Mouse (Mus musculus): ENCODE data around the gene Trim45. TPM values are rescaled to one million over a fixed set of nuclear protein-coding genes. Genes with fewer than 3 reads are reported as not detected.
A peak's percentile ranks its signal among the peaks of the same experiment; 100 is the strongest.

The Trim45 gene
- total and polyA plus RNA-seq, 2 experiments from 2014 or later: 2.4 to 6.8 TPM

DNA sequence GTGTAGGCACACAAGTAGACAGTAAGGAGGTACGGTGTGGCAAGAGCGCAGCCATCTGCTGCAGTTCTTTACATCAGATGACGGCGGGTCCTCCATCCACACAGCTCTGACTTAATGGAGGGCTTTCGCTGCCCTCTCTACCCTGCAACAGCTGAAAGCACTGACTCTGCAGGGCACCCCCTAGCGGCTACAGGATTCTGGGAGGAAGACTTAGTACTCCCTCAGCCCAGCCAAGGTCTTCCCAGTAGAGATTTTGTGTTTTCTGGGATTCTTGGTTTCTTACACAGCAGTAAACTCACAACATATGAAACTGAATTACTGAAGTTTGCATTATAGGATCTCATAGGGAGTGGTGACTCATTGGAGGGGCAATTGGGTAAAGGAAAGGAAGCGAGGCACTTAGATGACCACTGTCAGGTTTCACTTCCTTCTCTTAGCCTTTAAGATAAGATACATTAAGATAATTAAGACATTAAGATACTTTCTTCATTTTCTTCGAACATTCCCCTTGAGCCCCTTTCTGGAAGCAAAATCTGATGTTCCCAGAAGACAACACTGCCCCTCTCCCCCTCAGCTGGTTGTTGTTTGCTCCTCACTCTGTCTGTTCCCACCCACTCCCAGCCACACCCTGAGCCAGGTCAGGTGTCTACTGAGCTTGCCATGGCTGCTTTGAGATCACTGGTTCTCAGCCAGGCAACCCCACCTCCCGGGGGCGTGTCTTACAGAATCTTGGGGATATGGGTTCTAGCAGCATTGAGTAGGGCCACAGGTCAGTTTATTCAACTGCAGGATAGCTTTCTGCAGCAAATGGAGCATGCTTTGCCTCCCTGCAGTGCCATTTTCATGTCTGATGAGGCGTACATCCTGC lies 10.3 kb downstream of the Trim45 start:
- H3K9ac ChIP-seq (replicated peaks; ENCODE audit: low read depth, low read length): no peak overlapping the region
- no peaks in the 10 kb centered on the region for H3K9me3 ChIP-seq (replicated peaks; ENCODE audit: control insufficient read depth, low read length)
- no peaks in the 10 kb centered on the region for H3K27me3 ChIP-seq (ENCODE audit: control insufficient read depth, insufficient read depth, low read length)
- no peak for DNase-seq (ENCODE audit: low spot score)
- H3K4me3 ChIP-seq (ENCODE audit: low read depth, low read length): no peak overlapping the region
- H3K36me3 ChIP-seq (replicated peaks; ENCODE audit: control insufficient read depth, insufficient read depth, low read length): peaks cover 34% of the 10 kb centered on the region
- no peak overlapping the region for H3K27ac ChIP-seq (ENCODE audit: low read depth)
- no peaks in the 10 kb centered on the region for H3K4me1 ChIP-seq (ENCODE audit: control insufficient read depth, insufficient read depth)
- no peak overlapping the region for H3K4me2 ChIP-seq (ENCODE audit: low read depth, low read length)
- ATAC-seq (ENCODE audit: insufficient read depth, low read depth): no peak
- TF ChIP-seq EP300 (IDR thresholded peaks at IDR 0.05; ENCODE audit: low read depth) (no peak), CTCF (IDR thresholded peaks at IDR 0.05; ENCODE audit: low read depth) (peak; percentile 26)
- 74% methylated on average over 11 of the region's 11 CpGs for WGBS

DNA sequence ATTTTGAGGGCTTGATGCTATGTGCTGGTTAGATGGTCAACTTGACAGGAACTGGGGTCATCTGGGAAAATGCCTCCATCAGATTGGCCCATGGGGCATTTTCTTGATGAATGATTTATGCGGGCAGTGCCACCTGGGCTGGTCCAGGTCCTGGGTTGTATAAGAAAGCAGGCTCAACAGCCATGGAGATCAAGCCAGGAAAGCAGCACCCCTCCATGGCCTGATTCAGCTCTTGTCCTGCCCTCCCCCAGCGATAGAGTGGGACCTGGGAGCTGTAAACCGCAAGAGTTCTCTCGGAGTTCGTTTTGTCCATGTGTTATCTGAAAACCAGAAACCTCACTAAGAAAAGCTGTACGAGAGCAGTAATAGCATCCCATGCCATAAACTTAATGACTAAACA lies 13.5 kb downstream of the Trim45 start:
- peaks cover 46% of the 10 kb centered on the region for H3K36me3 ChIP-seq (replicated peaks; ENCODE audit: control insufficient read depth, insufficient read depth, low read length)
- ATAC-seq (ENCODE audit: insufficient read depth, low read depth) (no peak), DNase-seq (ENCODE audit: low spot score) (no peak)
- H3K4me2 ChIP-seq (ENCODE audit: low read depth, low read length): no peak overlapping the region
- H3K9me3 ChIP-seq (replicated peaks; ENCODE audit: control insufficient read depth, low read length): no peaks in the 10 kb centered on the region
- 97% methylated on average over 6 of the region's 6 CpGs for WGBS
- H3K4me1 ChIP-seq (ENCODE audit: control insufficient read depth, insufficient read depth): no peaks in the 10 kb centered on the region
- H3K27ac ChIP-seq (ENCODE audit: low read depth): no peak overlapping the region
- H3K27me3 ChIP-seq (ENCODE audit: control insufficient read depth, insufficient read depth, low read length): no peaks in the 10 kb centered on the region
- H3K9ac ChIP-seq (replicated peaks; ENCODE audit: low read depth, low read length): no peak overlapping the region
- no peak for TF ChIP-seq EP300 (IDR thresholded peaks at IDR 0.05; ENCODE audit: low read depth)
- TF ChIP-seq CTCF (IDR thresholded peaks at IDR 0.05; ENCODE audit: low read depth): no peak
- no peak overlapping the region for H3K4me3 ChIP-seq (ENCODE audit: low read depth, low read length)

DNA sequence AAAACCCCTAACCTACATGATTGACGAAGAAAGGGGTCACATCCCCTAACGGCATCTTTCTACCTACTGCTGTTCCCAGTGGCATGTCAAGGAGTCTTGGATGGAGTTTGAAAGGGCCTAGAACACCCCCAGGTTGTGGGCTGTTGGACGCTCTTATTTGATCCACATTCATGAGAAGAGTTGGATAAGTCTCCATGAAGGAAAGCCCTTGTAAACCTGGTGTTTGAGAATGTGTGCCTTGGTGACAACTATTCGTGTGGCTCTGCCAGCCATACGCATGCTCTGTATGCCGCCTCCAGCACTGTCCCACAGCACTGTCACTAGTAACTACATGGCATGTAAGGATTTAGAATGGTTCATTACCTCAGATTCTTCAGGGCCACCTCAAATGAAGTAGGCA lies 14.2 kb downstream of the Trim45 start:
- H3K36me3 ChIP-seq (replicated peaks; ENCODE audit: control insufficient read depth, insufficient read depth, low read length): peaks cover 41% of the 10 kb centered on the region
- TF ChIP-seq CTCF (IDR thresholded peaks at IDR 0.05; ENCODE audit: low read depth) (no peak), EP300 (IDR thresholded peaks at IDR 0.05; ENCODE audit: low read depth) (no peak)
- ATAC-seq (ENCODE audit: insufficient read depth, low read depth): no peak
- no peak overlapping the region for H3K9ac ChIP-seq (replicated peaks; ENCODE audit: low read depth, low read length)
- H3K4me3 ChIP-seq (ENCODE audit: low read depth, low read length): no peak overlapping the region
- no peaks in the 10 kb centered on the region for H3K9me3 ChIP-seq (replicated peaks; ENCODE audit: control insufficient read depth, low read length)
- H3K4me1 ChIP-seq (ENCODE audit: control insufficient read depth, insufficient read depth): no peaks in the 10 kb centered on the region
- 92% methylated on average over 6 of the region's 6 CpGs for WGBS
- H3K27me3 ChIP-seq (ENCODE audit: control insufficient read depth, insufficient read depth, low read length): no peaks in the 10 kb centered on the region
- no peak overlapping the region for H3K27ac ChIP-seq (ENCODE audit: low read depth)
- H3K4me2 ChIP-seq (ENCODE audit: low read depth, low read length): no peak overlapping the region
- no peak for DNase-seq (ENCODE audit: low spot score)

DNA sequence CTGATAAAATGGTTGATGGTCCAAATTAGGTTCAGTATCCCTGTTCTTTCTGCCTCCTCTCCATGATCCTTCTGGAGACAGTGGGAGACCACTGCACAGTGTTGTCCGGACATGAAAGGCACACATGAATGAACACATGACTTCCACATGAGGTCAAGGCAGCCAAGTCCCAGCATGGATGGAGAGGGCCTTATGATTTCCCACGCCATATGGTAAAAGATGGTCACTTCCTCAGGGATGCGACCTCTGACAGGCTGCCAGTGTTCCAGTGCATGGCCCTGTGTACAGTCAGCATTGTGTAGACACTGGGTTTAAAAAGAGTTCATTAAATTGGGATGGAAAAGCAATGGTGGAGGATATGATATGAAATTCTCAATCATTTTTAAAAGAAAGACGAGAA lies 16.2 kb downstream of the Trim45 start:
- no peak overlapping the region for H3K27ac ChIP-seq (ENCODE audit: low read depth)
- H3K9me3 ChIP-seq (replicated peaks; ENCODE audit: control insufficient read depth, low read length): no peaks in the 10 kb centered on the region
- no peak overlapping the region for H3K9ac ChIP-seq (replicated peaks; ENCODE audit: low read depth, low read length)
- no peaks in the 10 kb centered on the region for H3K4me1 ChIP-seq (ENCODE audit: control insufficient read depth, insufficient read depth)
- H3K36me3 ChIP-seq (replicated peaks; ENCODE audit: control insufficient read depth, insufficient read depth, low read length): peaks cover 40% of the 10 kb centered on the region
- DNase-seq (ENCODE audit: low spot score) (no peak), ATAC-seq (ENCODE audit: insufficient read depth, low read depth) (no peak)
- H3K4me3 ChIP-seq (ENCODE audit: low read depth, low read length): no peak overlapping the region
- H3K4me2 ChIP-seq (ENCODE audit: low read depth, low read length): no peak overlapping the region
- H3K27me3 ChIP-seq (ENCODE audit: control insufficient read depth, insufficient read depth, low read length): no peaks in the 10 kb centered on the region
- TF ChIP-seq CTCF (IDR thresholded peaks at IDR 0.05; ENCODE audit: low read depth) (no peak), EP300 (IDR thresholded peaks at IDR 0.05; ENCODE audit: low read depth) (no peak)
- WGBS: 91% methylated on average over 4 of the region's 4 CpGs

DNA sequence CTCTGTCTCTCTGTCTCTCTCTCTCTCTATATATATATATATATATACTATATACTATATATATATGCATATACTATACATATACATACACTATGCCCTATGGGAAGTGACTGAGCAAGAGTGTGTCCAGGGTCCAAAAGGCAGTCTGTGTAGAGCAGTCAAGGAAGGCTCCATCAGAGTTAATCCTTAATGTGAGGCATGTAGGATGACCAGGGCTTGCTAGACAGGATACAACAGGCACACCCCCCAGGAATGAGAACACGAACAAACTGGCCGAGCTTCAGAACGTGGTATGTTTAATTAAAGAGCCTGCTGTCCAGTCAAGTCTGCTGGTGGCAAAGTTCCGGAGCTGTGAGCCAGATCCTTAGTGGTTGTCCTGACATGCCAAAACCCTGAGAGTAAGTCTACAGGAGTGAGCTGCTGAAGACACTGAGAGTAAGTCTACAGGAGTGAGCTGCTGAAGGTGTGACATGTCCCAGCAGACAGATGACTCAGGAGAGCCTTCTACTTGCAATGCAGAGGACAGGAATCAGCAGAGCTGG lies 18.6 kb downstream of the Trim45 start:
- Histone ChIP-seq H3K9me3 (replicated peaks; ENCODE audit: control insufficient read depth, low read length) (no peaks in the 10 kb centered on the region), H3K9ac (replicated peaks; ENCODE audit: low read depth, low read length) (no peak overlapping the region), H3K4me2 (ENCODE audit: low read depth, low read length) (no peak overlapping the region), H3K27ac (ENCODE audit: low read depth) (no peak overlapping the region), H3K4me3 (ENCODE audit: low read depth, low read length) (no peak overlapping the region), H3K36me3 (replicated peaks; ENCODE audit: control insufficient read depth, insufficient read depth, low read length) (peaks cover 60% of the 10 kb centered on the region), H3K4me1 (ENCODE audit: control insufficient read depth, insufficient read depth) (no peaks in the 10 kb centered on the region), H3K27me3 (ENCODE audit: control insufficient read depth, insufficient read depth, low read length) (no peaks in the 10 kb centered on the region)
- no peak for ATAC-seq (ENCODE audit: insufficient read depth, low read depth)
- no peak for DNase-seq (ENCODE audit: low spot score)
- WGBS: 81% methylated on average over 4 of the region's 4 CpGs
- TF ChIP-seq CTCF (IDR thresholded peaks at IDR 0.05; ENCODE audit: low read depth) (no peak), EP300 (IDR thresholded peaks at IDR 0.05; ENCODE audit: low read depth) (no peak)

All from heart, postnatal 0 days (tissue).